Mouse (Mus musculus): ENCODE measurements around the gene Ccdc189. TPM values are rescaled to one million over a fixed set of nuclear protein-coding genes. Genes with fewer than 3 reads are reported as not detected.

Ccdc189 gene
- polyA plus RNA-seq, 1 experiment from 2014 or later: 10.1 TPM

DNA sequence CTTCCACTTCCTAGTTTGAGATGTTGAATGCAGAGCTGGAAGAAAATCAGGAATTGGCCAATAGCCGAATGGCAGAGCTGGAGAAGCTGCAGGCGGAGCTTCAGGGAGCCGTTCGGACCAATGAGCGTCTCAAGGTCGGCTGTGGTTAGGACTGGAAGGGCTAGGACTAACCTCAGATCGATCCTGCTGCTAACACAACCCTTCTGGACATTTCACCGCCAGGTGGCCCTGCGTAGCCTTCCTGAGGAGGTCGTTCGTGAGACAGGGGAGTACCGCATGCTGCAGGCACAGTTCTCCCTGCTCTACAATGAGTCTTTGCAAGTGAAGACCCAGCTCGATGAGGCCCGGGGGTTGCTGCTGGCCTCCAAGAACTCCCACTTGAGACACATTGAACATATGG is 4.2 kb upstream of the Ccdc189 start:
- Histone ChIP-seq H3K27ac (replicated peaks in 1 of 2; ENCODE audit: control insufficient read depth in 1 of 2, insufficient read depth in 1 of 2, low read depth in 2 of 2, low read length in 2 of 2) (no peak overlapping the region), H3K4me3 (ENCODE audit: control insufficient read depth in 1 of 2, insufficient read depth in 1 of 2, low read depth in 1 of 2, low read length in 2 of 2) (no peak overlapping the region), H3K9me3 (ENCODE audit: control insufficient read depth, low read length) (peaks cover 6% of the 10 kb centered on the region; the same call in 1 of the 2 replicates), H3K9ac (ENCODE audit: low read length) (no peak overlapping the region), H3K4me1 (ENCODE audit: control insufficient read depth in 2 of 2, insufficient read depth in 2 of 2, low read length in 2 of 2) (peaks cover 5 to 14% of the 10 kb centered on the region in 2 experiments), H3K27me3 (ENCODE audit: control insufficient read depth, insufficient read depth, low read length) (no peaks in the 10 kb centered on the region), H3K4me2 (ENCODE audit: low read length) (no peak overlapping the region), H3K36me3 (ENCODE audit: control insufficient read depth, insufficient read depth, low read length) (peaks cover 83% of the 10 kb centered on the region)
- no peak for ATAC-seq (ENCODE audit: insufficient number of reproducible peaks, insufficient read depth, low FRiP score, low read depth)
- 89% methylated on average over 14 of the region's 14 CpGs for WGBS

DNA sequence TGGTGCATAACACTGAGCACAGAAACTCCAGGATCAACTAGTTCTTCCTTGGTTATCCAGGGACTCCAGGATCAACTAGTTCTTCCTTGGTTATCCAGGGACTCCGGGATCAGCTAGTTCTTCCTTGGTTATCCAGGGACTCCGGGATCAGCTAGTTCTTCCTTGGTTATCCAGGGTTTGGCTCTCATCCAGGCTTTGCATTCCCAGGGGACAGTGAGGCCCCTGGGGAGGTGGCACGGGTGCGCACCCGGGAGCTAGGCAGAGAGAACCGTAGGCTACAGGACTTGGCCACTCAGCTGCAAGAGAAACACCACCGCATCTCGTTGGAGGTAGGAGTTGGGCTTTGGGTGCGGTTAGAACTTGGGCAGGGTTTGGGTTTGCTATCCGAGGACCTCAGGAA is 2.7 kb upstream of the Ccdc189 start:
- Histone ChIP-seq H3K4me1 (ENCODE audit: control insufficient read depth in 2 of 2, insufficient read depth in 2 of 2, low read length in 2 of 2) (peaks cover 8 to 20% of the 10 kb centered on the region in 2 experiments), H3K9ac (ENCODE audit: low read length) (no peak overlapping the region), H3K9me3 (ENCODE audit: control insufficient read depth, low read length) (peaks cover 6% of the 10 kb centered on the region; the same call in 1 of the 2 replicates), H3K4me2 (ENCODE audit: low read length) (no peak overlapping the region), H3K36me3 (ENCODE audit: control insufficient read depth, insufficient read depth, low read length) (peaks cover 69% of the 10 kb centered on the region), H3K27me3 (ENCODE audit: control insufficient read depth, insufficient read depth, low read length) (no peaks in the 10 kb centered on the region), H3K27ac (replicated peaks in 1 of 2; ENCODE audit: control insufficient read depth in 1 of 2, insufficient read depth in 1 of 2, low read depth in 2 of 2, low read length in 2 of 2) (no peak overlapping the region), H3K4me3 (ENCODE audit: control insufficient read depth in 1 of 2, insufficient read depth in 1 of 2, low read depth in 1 of 2, low read length in 2 of 2) (no peak overlapping the region)
- WGBS: 71% methylated on average over 10 of the region's 10 CpGs
- no peak for ATAC-seq (ENCODE audit: insufficient number of reproducible peaks, insufficient read depth, low FRiP score, low read depth)

DNA sequence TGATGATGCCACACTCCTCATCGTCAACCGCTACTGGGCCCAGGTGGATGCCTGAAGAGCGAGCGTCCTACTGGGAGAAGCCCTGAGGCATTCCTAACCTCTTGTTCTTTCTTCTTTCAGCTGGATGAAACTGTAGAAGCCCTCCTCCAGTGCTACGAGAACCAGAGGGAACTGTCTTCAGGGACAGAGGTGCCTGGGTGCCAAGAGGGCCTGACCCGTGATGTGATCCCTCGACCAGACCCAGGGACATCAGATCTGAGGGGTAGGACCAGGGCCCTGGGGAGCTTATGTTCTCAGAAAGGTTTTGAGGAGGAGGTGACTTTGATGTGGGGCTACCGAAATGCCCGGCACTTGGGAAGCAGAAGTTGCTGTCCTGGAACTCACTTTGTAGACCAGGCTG is 1.2 kb upstream of the Ccdc189 start:
- no peak overlapping the region for H3K27ac ChIP-seq (replicated peaks in 1 of 2; ENCODE audit: control insufficient read depth in 1 of 2, insufficient read depth in 1 of 2, low read depth in 2 of 2, low read length in 2 of 2)
- peak overlapping the region in 1 of 2 experiments; percentile 80; a peak in 2 of 4 replicates for H3K4me3 ChIP-seq (ENCODE audit: control insufficient read depth in 1 of 2, insufficient read depth in 1 of 2, low read depth in 1 of 2, low read length in 2 of 2)
- no peaks in the 10 kb centered on the region for H3K27me3 ChIP-seq (ENCODE audit: control insufficient read depth, insufficient read depth, low read length)
- peak overlapping the region; percentile 90 for H3K4me2 ChIP-seq (ENCODE audit: low read length)
- 89% methylated on average over 9 of the region's 9 CpGs for WGBS
- H3K9me3 ChIP-seq (ENCODE audit: control insufficient read depth, low read length): no peaks in the 10 kb centered on the region
- H3K4me1 ChIP-seq (ENCODE audit: control insufficient read depth in 2 of 2, insufficient read depth in 2 of 2, low read length in 2 of 2): peaks cover 8 to 20% of the 10 kb centered on the region in 2 experiments
- peak overlapping the region; percentile 89; the same call in 1 of the 2 replicates for H3K9ac ChIP-seq (ENCODE audit: low read length)
- ATAC-seq (ENCODE audit: insufficient number of reproducible peaks, insufficient read depth, low FRiP score, low read depth): no peak
- peaks cover 58% of the 10 kb centered on the region for H3K36me3 ChIP-seq (ENCODE audit: control insufficient read depth, insufficient read depth, low read length)

DNA sequence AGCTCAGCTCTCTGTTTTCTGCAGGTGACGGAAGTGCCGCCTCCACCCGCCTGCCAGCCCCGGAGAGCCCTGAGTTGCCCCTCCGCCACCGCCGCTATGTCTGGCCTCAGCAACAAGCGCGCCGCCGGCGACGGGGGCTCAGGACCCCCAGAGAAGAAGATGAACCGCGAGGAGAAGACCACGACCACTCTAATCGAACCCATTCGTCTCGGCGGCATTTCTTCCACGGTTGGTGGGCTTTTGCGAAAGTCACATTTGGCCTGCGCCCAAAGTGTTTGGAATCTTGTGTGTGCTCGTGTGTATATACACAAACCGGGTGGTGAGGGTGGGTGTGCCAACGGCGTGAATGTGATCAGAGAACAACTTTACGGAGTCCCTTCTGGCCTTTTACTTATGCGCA is 506 bp upstream of the Ccdc189 start:
- peak overlapping the region; percentile 80 to 86 for H3K4me3 ChIP-seq (ENCODE audit: control insufficient read depth in 1 of 2, insufficient read depth in 1 of 2, low read depth in 1 of 2, low read length in 2 of 2)
- WGBS: 5% methylated on average over 29 of the region's 29 CpGs
- ATAC-seq (ENCODE audit: insufficient number of reproducible peaks, insufficient read depth, low FRiP score, low read depth): no peak
- H3K9me3 ChIP-seq (ENCODE audit: control insufficient read depth, low read length): no peaks in the 10 kb centered on the region
- peaks cover 58% of the 10 kb centered on the region for H3K36me3 ChIP-seq (ENCODE audit: control insufficient read depth, insufficient read depth, low read length)
- H3K27ac ChIP-seq (replicated peaks in 1 of 2; ENCODE audit: control insufficient read depth in 1 of 2, insufficient read depth in 1 of 2, low read depth in 2 of 2, low read length in 2 of 2): peak overlapping the region; percentile 23 to 35; a peak in 2 of 4 replicates
- no peaks in the 10 kb centered on the region for H3K27me3 ChIP-seq (ENCODE audit: control insufficient read depth, insufficient read depth, low read length)
- H3K9ac ChIP-seq (ENCODE audit: low read length): peak overlapping the region; percentile 89
- H3K4me1 ChIP-seq (ENCODE audit: control insufficient read depth in 2 of 2, insufficient read depth in 2 of 2, low read length in 2 of 2): peaks cover 8 to 20% of the 10 kb centered on the region in 2 experiments
- H3K4me2 ChIP-seq (ENCODE audit: low read length): peak overlapping the region; percentile 90

DNA sequence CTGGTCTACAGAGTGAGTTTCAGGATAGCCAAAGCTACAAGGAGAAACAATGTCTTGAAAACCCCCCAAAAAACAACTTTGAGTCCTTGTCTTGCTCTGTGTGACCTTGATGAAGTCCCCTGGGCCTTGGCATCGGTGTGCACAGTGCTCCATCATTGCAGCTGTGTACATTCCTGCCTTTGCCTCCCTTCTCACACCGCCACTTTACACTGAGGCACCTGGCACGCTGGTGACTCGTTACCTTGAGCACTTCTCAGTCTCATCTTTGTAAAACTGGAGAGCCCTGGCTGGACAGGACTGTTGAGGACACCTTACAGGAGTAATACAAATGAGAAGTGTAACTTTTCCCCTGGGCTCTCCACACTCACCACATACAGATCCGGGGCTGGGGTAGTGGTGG is 1.2 kb downstream of the Ccdc189 start:
- Histone ChIP-seq H3K27ac (replicated peaks in 1 of 2; ENCODE audit: control insufficient read depth in 1 of 2, insufficient read depth in 1 of 2, low read depth in 2 of 2, low read length in 2 of 2) (0 out of 4 replicates have a peak overlapping the region, but pooled peaks of 1 of the 2 experiments have one; percentile 9), H3K36me3 (ENCODE audit: control insufficient read depth, insufficient read depth, low read length) (peaks cover 58% of the 10 kb centered on the region), H3K9me3 (ENCODE audit: control insufficient read depth, low read length) (no peaks in the 10 kb centered on the region), H3K4me2 (ENCODE audit: low read length) (peak overlapping the region; percentile 94), H3K27me3 (ENCODE audit: control insufficient read depth, insufficient read depth, low read length) (no peaks in the 10 kb centered on the region), H3K4me3 (ENCODE audit: control insufficient read depth in 1 of 2, insufficient read depth in 1 of 2, low read depth in 1 of 2, low read length in 2 of 2) (peak overlapping the region; percentile 55 to 80; a peak in 2 of 4 replicates), H3K9ac (ENCODE audit: low read length) (peak overlapping the region; percentile 73), H3K4me1 (ENCODE audit: control insufficient read depth in 2 of 2, insufficient read depth in 2 of 2, low read length in 2 of 2) (peaks cover 8 to 20% of the 10 kb centered on the region in 2 experiments)
- no peak for ATAC-seq (ENCODE audit: insufficient number of reproducible peaks, insufficient read depth, low FRiP score, low read depth)
- WGBS: 65% methylated on average over 5 of the region's 5 CpGs

DNA sequence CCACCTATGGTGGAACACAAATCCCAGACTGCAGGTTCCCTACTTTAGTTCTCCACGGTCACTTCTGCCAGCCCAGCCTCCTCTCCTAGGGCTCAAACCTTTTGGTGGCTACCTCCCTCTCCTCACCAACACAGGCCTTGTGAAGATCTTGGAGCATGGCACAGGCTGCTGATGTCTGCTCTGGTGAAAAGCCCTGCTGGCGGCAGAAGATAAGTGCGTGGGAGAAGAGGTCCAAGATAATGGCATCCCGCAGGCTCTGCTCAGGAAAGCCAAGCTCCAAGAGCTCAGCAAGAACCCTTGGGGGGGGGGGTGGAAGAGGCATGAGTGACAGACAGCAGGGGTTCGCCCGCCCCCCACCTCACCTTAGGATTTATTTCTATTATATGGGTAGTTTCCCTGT is 2.2 kb downstream of the Ccdc189 start:
- Histone ChIP-seq H3K27me3 (ENCODE audit: control insufficient read depth, insufficient read depth, low read length) (no peaks in the 10 kb centered on the region), H3K4me3 (ENCODE audit: control insufficient read depth in 1 of 2, insufficient read depth in 1 of 2, low read depth in 1 of 2, low read length in 2 of 2) (no peak overlapping the region), H3K36me3 (ENCODE audit: control insufficient read depth, insufficient read depth, low read length) (peaks cover 58% of the 10 kb centered on the region), H3K9me3 (ENCODE audit: control insufficient read depth, low read length) (no peaks in the 10 kb centered on the region), H3K9ac (ENCODE audit: low read length) (no peak overlapping the region), H3K4me2 (ENCODE audit: low read length) (no peak overlapping the region), H3K27ac (replicated peaks in 1 of 2; ENCODE audit: control insufficient read depth in 1 of 2, insufficient read depth in 1 of 2, low read depth in 2 of 2, low read length in 2 of 2) (no peak overlapping the region), H3K4me1 (ENCODE audit: control insufficient read depth in 2 of 2, insufficient read depth in 2 of 2, low read length in 2 of 2) (peaks cover 8 to 18% of the 10 kb centered on the region in 2 experiments)
- WGBS: 70% methylated on average over 6 of the region's 6 CpGs
- ATAC-seq (ENCODE audit: insufficient number of reproducible peaks, insufficient read depth, low FRiP score, low read depth): no peak

DNA sequence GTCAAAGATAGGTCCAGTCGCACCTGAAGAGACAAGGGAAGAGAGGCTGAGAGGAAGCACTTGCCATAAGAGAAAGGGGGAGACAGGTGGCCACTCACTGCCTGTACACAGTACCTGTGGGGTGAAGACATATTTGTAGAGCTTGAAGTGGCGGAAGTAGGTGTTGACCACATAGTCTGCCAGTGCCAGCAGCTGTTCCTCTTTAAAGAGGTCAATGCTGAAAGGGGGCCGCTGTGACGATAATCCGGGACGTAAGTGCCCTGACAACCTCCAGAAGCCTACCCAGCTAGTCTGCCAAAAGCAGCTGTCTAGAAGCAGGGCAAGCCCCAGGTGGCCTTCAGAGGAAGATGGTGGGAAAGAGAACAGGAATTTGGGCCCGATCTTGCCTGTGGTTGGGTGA is 3.4 kb downstream of the Ccdc189 start:
- Histone ChIP-seq H3K9ac (ENCODE audit: low read length) (no peak overlapping the region), H3K27me3 (ENCODE audit: control insufficient read depth, insufficient read depth, low read length) (no peaks in the 10 kb centered on the region), H3K4me2 (ENCODE audit: low read length) (no peak overlapping the region), H3K9me3 (ENCODE audit: control insufficient read depth, low read length) (no peaks in the 10 kb centered on the region), H3K27ac (replicated peaks in 1 of 2; ENCODE audit: control insufficient read depth in 1 of 2, insufficient read depth in 1 of 2, low read depth in 2 of 2, low read length in 2 of 2) (no peak overlapping the region), H3K4me1 (ENCODE audit: control insufficient read depth in 2 of 2, insufficient read depth in 2 of 2, low read length in 2 of 2) (peaks cover 8 to 16% of the 10 kb centered on the region in 2 experiments), H3K4me3 (ENCODE audit: control insufficient read depth in 1 of 2, insufficient read depth in 1 of 2, low read depth in 1 of 2, low read length in 2 of 2) (no peak overlapping the region), H3K36me3 (ENCODE audit: control insufficient read depth, insufficient read depth, low read length) (peaks cover 58% of the 10 kb centered on the region)
- ATAC-seq (ENCODE audit: insufficient number of reproducible peaks, insufficient read depth, low FRiP score, low read depth): no peak
- 78% methylated on average over 7 of the region's 7 CpGs for whole genome bisulfite sequencing

DNA sequence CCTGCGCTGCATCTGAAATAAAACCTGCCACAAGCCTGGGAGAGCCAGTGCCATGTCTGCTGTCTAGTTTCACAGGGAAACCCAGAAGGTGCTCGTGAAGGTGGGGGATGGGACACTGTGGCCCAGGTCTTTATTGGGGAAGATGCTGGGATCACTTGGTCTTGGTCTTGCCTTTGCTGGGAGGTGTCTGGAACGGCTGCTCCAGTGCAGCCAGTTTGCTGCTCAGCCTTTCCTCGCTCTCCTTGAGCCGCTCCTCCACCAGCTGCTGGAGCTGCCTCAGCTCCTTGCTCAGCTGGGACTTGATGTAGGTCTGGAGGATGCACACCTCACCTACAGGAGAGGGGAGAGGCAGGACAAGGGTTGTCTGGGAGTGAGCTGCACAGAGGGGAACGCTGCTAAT is 5.1 kb downstream of the Ccdc189 start:
- Histone ChIP-seq H3K4me2 (ENCODE audit: low read length) (no peak overlapping the region), H3K27me3 (ENCODE audit: control insufficient read depth, insufficient read depth, low read length) (no peaks in the 10 kb centered on the region), H3K4me1 (ENCODE audit: control insufficient read depth in 2 of 2, insufficient read depth in 2 of 2, low read length in 2 of 2) (peaks cover 3 to 10% of the 10 kb centered on the region in 2 experiments), H3K27ac (replicated peaks in 1 of 2; ENCODE audit: control insufficient read depth in 1 of 2, insufficient read depth in 1 of 2, low read depth in 2 of 2, low read length in 2 of 2) (no peak overlapping the region), H3K36me3 (ENCODE audit: control insufficient read depth, insufficient read depth, low read length) (peaks cover 68% of the 10 kb centered on the region), H3K9me3 (ENCODE audit: control insufficient read depth, low read length) (no peaks in the 10 kb centered on the region), H3K9ac (ENCODE audit: low read length) (no peak overlapping the region), H3K4me3 (ENCODE audit: control insufficient read depth in 1 of 2, insufficient read depth in 1 of 2, low read depth in 1 of 2, low read length in 2 of 2) (no peak overlapping the region)
- WGBS: 89% methylated on average over 6 of the region's 6 CpGs
- ATAC-seq (ENCODE audit: insufficient number of reproducible peaks, insufficient read depth, low FRiP score, low read depth): no peak
